Mouse (Mus musculus): ENCODE data around the gene Olfr1329. TPM values are rescaled to one million over a fixed set of nuclear protein-coding genes. Genes with fewer than 3 reads are reported as not detected.
"Not testable (repeated sequence)": the region's sequence is repeated elsewhere in the genome, so short reads cannot be mapped to it uniquely, and the experiment has no call there.

The Olfr1329 gene
- polyA plus RNA-seq (2014; fragmentation: Nextera tagmentation; extraction: Ambion mirVana): not detected in 2 replicates

DNA sequence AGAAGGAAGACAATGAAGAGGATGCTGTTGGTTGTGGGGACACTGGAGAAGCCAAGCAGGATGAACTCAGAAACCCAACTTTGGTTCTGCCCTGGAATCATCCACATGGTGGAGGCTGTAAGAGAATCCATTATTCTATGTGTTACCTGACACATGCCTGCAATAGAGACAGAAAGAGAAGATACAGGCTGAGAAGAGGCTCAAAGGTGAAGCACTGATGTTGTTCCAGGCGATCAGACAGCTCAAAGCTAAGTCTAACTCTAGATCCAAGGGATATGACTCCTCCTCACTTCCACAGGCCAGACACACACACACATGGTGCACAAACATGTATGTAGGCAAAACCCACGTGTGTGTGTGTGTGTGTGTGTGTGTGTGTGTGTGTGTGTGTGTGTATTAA, at the start of gene Olfr1329:
Gene Olfr1329 (minus strand): TSS at position 101 of the 400 bp plus-strand sequence.
- not testable (repeated sequence) for H3K27me3 ChIP-seq (ENCODE audit: control insufficient read depth, insufficient read depth, low read length); DNase-seq (ENCODE audit: low spot score); H3K9ac ChIP-seq (ENCODE audit: low read length); H3K4me2 ChIP-seq (ENCODE audit: low read depth, severe bottlenecking); H3K4me3 ChIP-seq (ENCODE audit: low read depth, low read length); H3K9me3 ChIP-seq (ENCODE audit: control insufficient read depth, low read length); H3K36me3 ChIP-seq (ENCODE audit: control insufficient read depth, insufficient read depth, low read length); ATAC-seq (ENCODE audit: insufficient number of reproducible peaks, low FRiP score, low TSS enrichment, low read depth); H3K27ac ChIP-seq (replicated peaks; ENCODE audit: low read depth, low read length); H3K4me1 ChIP-seq (ENCODE audit: control insufficient read depth, insufficient read depth, low read length)
- 75% methylated on average over 2 of the region's 2 CpGs for WGBS

- ATAC-seq (ENCODE audit: insufficient number of reproducible peaks, low FRiP score, low TSS enrichment, low read depth) (no peak), DNase-seq (ENCODE audit: low spot score) (peak; percentile 11)
- no peaks in the 10 kb centered on the region for H3K9me3 ChIP-seq (ENCODE audit: control insufficient read depth, low read length)
- 86% methylated on average over 2 of the region's 2 CpGs for WGBS
- no peaks in the 10 kb centered on the region for H3K27me3 ChIP-seq (ENCODE audit: control insufficient read depth, insufficient read depth, low read length)
- H3K4me2 ChIP-seq (ENCODE audit: low read depth, severe bottlenecking): no peak within 1 kb of the TSS
- H3K4me1 ChIP-seq (ENCODE audit: control insufficient read depth, insufficient read depth, low read length): no peaks in the 10 kb centered on the region
- H3K36me3 ChIP-seq (ENCODE audit: control insufficient read depth, insufficient read depth, low read length): no peaks in the 10 kb centered on the region
- no peak within 1 kb of the TSS for H3K27ac ChIP-seq (replicated peaks; ENCODE audit: low read depth, low read length)
- H3K4me3 ChIP-seq (ENCODE audit: low read depth, low read length): no peak within 1 kb of the TSS
- no peak within 1 kb of the TSS for H3K9ac ChIP-seq (ENCODE audit: low read length)
Measured at GRCm38 (mm10) chr4:118961141-118961628, 43.9 kb upstream of the Olfr1329 start, which contains the start of gene Lao1. Gene Lao1, plus strand, starts transcription at chr4:118961578.

- H3K27ac ChIP-seq (replicated peaks; ENCODE audit: low read depth, low read length): no peak overlapping the region
- no peak for ATAC-seq (ENCODE audit: insufficient number of reproducible peaks, low FRiP score, low TSS enrichment, low read depth)
Measured at GRCm38 (mm10) chr4:118958812-118959211, 41.5 kb upstream of the Olfr1329 start.

GRCm38 (mm10) chr4:118938512-118938911, 21.2 kb upstream of the Olfr1329 start, which contains the start of gene Olfr1328:
Gene Olfr1328, minus strand, starts transcription at chr4:118938612.
- Histone ChIP-seq H3K4me3 (ENCODE audit: low read depth, low read length) (no peak within 1 kb of the TSS), H3K4me2 (ENCODE audit: low read depth, severe bottlenecking) (no peak within 1 kb of the TSS), H3K4me1 (ENCODE audit: control insufficient read depth, insufficient read depth, low read length) (no peaks in the 10 kb centered on the region), H3K27me3 (ENCODE audit: control insufficient read depth, insufficient read depth, low read length) (no peaks in the 10 kb centered on the region), H3K9me3 (ENCODE audit: control insufficient read depth, low read length) (no peaks in the 10 kb centered on the region), H3K27ac (replicated peaks; ENCODE audit: low read depth, low read length) (no peak within 1 kb of the TSS), H3K9ac (ENCODE audit: low read length) (no peak within 1 kb of the TSS), H3K36me3 (ENCODE audit: control insufficient read depth, insufficient read depth, low read length) (no peaks in the 10 kb centered on the region)
- ATAC-seq (ENCODE audit: insufficient number of reproducible peaks, low FRiP score, low TSS enrichment, low read depth) (no peak), DNase-seq (ENCODE audit: low spot score) (no peak)
- WGBS: 76% methylated on average over 2 of the region's 2 CpGs

More at GRCm38 (mm10) chr4:118958812-118959211, 41.5 kb upstream of the Olfr1329 start:
- H3K36me3 ChIP-seq (ENCODE audit: control insufficient read depth, insufficient read depth, low read length): no peaks in the 10 kb centered on the region
- peak; percentile 13 for DNase-seq (ENCODE audit: low spot score)
- no peak overlapping the region for H3K9ac ChIP-seq (ENCODE audit: low read length)
- H3K4me1 ChIP-seq (ENCODE audit: control insufficient read depth, insufficient read depth, low read length): no peaks in the 10 kb centered on the region
- H3K4me3 ChIP-seq (ENCODE audit: low read depth, low read length): no peak overlapping the region
- no peak overlapping the region for H3K4me2 ChIP-seq (ENCODE audit: low read depth, severe bottlenecking)
- H3K9me3 ChIP-seq (ENCODE audit: control insufficient read depth, low read length): no peaks in the 10 kb centered on the region
- WGBS: 90% methylated on average over 7 of the region's 7 CpGs
- H3K27me3 ChIP-seq (ENCODE audit: control insufficient read depth, insufficient read depth, low read length): no peaks in the 10 kb centered on the region

DNA sequence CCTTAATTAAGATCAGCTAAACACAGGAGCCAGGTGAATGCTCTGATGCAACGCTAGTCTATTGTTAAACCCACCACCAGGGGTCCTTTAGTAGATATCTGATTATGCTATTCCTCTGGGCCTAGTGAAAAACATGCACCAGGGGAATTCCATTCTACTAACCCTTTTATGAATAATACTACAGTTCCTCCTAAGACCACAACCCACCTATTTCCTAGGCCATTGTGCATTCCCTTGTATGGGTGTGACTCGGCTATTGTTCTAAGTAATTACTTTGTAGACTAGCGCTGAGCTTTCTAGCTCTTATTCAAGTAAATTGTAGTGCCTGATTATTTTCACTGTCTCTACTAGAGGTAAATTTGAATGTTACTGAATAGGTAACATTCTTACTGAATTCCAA, 14.1 kb upstream of the Olfr1329 start:
- DNase-seq (ENCODE audit: low spot score); H3K4me3 ChIP-seq (ENCODE audit: low read depth, low read length); H3K9ac ChIP-seq (ENCODE audit: low read length); H3K36me3 ChIP-seq (ENCODE audit: control insufficient read depth, insufficient read depth, low read length); H3K9me3 ChIP-seq (ENCODE audit: control insufficient read depth, low read length); H3K27ac ChIP-seq (replicated peaks; ENCODE audit: low read depth, low read length); H3K4me2 ChIP-seq (ENCODE audit: low read depth, severe bottlenecking); H3K27me3 ChIP-seq (ENCODE audit: control insufficient read depth, insufficient read depth, low read length); H3K4me1 ChIP-seq (ENCODE audit: control insufficient read depth, insufficient read depth, low read length); ATAC-seq (ENCODE audit: insufficient number of reproducible peaks, low FRiP score, low TSS enrichment, low read depth): not testable (repeated sequence)
- WGBS: 91% methylated on average over 3 of the region's 3 CpGs

DNA sequence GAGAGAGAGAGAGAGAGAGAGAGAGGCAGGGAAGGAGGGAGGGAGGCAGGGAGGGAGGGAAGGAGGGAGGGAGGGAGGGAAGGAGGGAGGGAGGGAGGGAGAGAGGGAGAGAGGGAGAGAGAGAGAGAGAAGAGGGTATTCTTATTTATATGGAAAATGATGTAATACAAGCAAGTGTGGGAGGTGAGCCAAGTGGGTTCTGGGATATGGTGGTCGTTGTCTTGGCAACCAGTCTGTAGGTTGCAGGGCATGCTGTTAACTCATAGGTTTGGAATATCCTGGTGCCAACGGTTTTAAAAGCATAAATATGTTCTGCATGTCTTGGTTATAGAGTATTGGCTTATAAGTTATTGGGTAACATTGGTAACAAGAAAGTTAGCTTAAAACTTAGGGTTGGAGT, 15.3 kb downstream of the Olfr1329 start:
- ATAC-seq (ENCODE audit: insufficient number of reproducible peaks, low FRiP score, low TSS enrichment, low read depth) (no peak), DNase-seq (ENCODE audit: low spot score) (no peak)
- Histone ChIP-seq H3K4me3 (ENCODE audit: low read depth, low read length) (no peak overlapping the region), H3K9me3 (ENCODE audit: control insufficient read depth, low read length) (no peaks in the 10 kb centered on the region), H3K36me3 (ENCODE audit: control insufficient read depth, insufficient read depth, low read length) (no peaks in the 10 kb centered on the region), H3K4me1 (ENCODE audit: control insufficient read depth, insufficient read depth, low read length) (no peaks in the 10 kb centered on the region), H3K27me3 (ENCODE audit: control insufficient read depth, insufficient read depth, low read length) (no peaks in the 10 kb centered on the region), H3K9ac (ENCODE audit: low read length) (no peak overlapping the region), H3K4me2 (ENCODE audit: low read depth, severe bottlenecking) (no peak overlapping the region), H3K27ac (replicated peaks; ENCODE audit: low read depth, low read length) (no peak overlapping the region)
- 65% methylated on average over 2 of the region's 2 CpGs for WGBS

- H3K9ac ChIP-seq (ENCODE audit: low read length): no peak within 1 kb of the TSS
- H3K4me1 ChIP-seq (ENCODE audit: control insufficient read depth, insufficient read depth, low read length): no peaks in the 10 kb centered on the region
- no peaks in the 10 kb centered on the region for H3K36me3 ChIP-seq (ENCODE audit: control insufficient read depth, insufficient read depth, low read length)
- H3K9me3 ChIP-seq (ENCODE audit: control insufficient read depth, low read length): no peaks in the 10 kb centered on the region
- H3K27ac ChIP-seq (replicated peaks; ENCODE audit: low read depth, low read length): no peak within 1 kb of the TSS
- no peak within 1 kb of the TSS for H3K4me3 ChIP-seq (ENCODE audit: low read depth, low read length)
- H3K27me3 ChIP-seq (ENCODE audit: control insufficient read depth, insufficient read depth, low read length): no peaks in the 10 kb centered on the region
- DNase-seq (ENCODE audit: low spot score) (no peak), ATAC-seq (ENCODE audit: insufficient number of reproducible peaks, low FRiP score, low TSS enrichment, low read depth) (no peak)
- no peak within 1 kb of the TSS for H3K4me2 ChIP-seq (ENCODE audit: low read depth, severe bottlenecking)
- 83% methylated on average over 1 of the region's 1 CpGs for WGBS
Measured at GRCm38 (mm10) chr4:118888297-118888696, 29.0 kb downstream of the Olfr1329 start, which contains the start of gene Olfr1330. Gene Olfr1330, plus strand, starts transcription at chr4:118888597.

DNA sequence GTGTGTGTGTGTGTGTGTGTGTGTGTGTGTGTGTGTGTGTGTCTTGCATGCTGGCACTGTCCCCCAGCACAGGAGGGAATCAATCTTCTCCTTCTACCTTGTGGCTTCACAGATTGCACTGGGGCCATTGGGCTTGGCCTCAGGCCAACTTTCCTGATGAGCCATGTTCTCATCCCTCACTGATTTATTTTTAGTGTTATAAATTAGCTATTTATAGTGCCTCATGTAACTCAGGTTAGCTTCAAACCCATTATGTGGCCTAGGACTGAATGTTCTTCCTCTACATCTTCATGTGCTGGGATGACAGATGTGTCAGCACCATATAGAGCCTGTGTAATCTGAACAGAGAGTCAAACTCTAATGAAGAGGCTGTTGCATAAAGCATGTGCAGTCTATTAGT, 49.7 kb downstream of the Olfr1329 start:
- H3K9me3 ChIP-seq (ENCODE audit: control insufficient read depth, low read length): no peaks in the 10 kb centered on the region
- no peak overlapping the region for H3K4me3 ChIP-seq (ENCODE audit: low read depth, low read length)
- H3K27me3 ChIP-seq (ENCODE audit: control insufficient read depth, insufficient read depth, low read length): no peaks in the 10 kb centered on the region
- no peaks in the 10 kb centered on the region for H3K4me1 ChIP-seq (ENCODE audit: control insufficient read depth, insufficient read depth, low read length)
- H3K36me3 ChIP-seq (ENCODE audit: control insufficient read depth, insufficient read depth, low read length): no peaks in the 10 kb centered on the region
- no peak overlapping the region for H3K9ac ChIP-seq (ENCODE audit: low read length)
- DNase-seq (ENCODE audit: low spot score) (no peak), ATAC-seq (ENCODE audit: insufficient number of reproducible peaks, low FRiP score, low TSS enrichment, low read depth) (no peak)
- H3K27ac ChIP-seq (replicated peaks; ENCODE audit: low read depth, low read length): no peak overlapping the region
- no peak overlapping the region for H3K4me2 ChIP-seq (ENCODE audit: low read depth, severe bottlenecking)
